Mouse (Mus musculus): ENCODE measurements around the gene Nr5a2.
"Not testable (repeated sequence)": the region's sequence is repeated elsewhere in the genome, so short reads cannot be mapped to it uniquely, and the experiment has no call there.

Nr5a2 gene

DNA sequence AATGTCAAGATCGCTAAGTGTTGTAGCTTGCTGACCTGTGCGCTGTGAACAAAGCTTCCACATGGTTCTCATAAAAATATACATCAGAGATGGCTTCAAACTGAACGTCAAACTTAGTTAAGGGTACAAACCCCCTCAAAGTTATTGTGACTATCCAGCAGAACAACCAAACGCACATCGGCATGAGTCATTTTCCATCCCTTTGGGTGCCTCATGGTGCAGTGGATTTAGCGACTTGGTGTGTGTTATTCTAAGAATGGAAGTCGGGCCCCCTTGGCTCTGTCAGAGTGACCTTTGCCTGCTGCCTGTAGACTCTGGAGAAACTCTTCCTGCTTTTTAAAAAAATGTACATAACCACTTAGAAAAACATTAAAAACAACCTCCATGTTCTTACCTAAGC, 119.7 kb downstream of the Nr5a2 start:
- no peak for DNase-seq (ENCODE audit: low read depth, low spot score)

DNA sequence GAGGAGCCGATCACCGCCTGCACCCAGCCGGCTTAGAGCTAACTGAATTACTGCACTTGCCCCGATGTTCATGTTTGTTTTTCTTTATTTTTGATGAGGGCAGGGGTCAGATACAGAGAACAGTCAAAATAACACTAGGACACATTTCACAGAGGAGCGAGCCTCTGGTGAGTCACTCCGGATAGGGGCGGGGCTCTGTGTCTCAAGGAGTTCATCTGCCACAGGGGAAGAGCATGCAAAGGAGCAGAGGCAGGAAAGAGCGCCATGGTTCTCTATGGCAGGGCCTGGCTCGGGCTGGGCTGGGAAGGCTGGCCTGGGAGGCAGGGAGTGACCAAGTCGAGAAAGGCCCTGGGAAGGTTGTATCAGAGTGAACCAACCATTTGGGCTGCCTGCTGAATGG, 121.0 kb downstream of the Nr5a2 start:
- DNase-seq (ENCODE audit: low read depth, low spot score) = no peak

DNA sequence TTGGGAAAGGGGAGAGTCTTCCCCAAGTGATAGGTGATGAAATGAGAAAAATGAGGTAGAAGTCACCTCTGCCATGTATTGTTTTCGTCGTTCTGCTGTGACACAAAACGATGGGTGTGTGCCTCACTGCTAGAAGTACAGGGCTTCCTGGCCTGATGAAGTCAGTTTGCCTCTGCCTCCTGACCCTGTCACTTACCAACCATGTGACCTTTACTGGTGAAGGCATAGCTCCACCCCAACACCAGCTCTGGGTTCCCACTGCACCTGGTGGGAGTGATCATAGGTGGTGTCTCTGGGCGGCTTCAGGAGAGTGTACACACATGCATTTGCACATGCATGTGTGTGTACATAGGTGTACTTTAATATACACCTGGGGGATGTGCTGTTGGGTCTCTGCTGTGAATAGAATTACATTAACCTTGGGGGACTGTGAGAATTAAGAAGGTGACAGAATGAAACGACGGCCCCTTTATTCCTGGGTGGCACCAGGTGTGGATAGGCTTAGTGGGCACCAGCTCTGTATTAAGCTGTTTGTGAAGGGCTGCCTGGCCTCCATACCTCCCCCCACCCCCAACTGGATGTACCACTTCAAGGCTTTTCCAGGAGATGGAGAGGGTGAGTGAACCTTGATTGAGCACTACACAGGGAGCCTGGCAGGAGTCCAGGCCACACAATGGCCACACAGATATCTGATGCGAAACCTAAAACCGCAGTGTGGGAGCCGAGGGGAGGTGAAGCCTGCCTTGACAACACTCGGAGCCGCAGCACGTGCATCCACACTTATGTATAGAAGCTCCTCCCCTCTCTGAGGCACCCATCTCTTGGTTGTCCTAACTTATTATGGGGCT, 127.7 kb downstream of the Nr5a2 start:
- DNase-seq (ENCODE audit: low read depth, low spot score) = no peak

DNA sequence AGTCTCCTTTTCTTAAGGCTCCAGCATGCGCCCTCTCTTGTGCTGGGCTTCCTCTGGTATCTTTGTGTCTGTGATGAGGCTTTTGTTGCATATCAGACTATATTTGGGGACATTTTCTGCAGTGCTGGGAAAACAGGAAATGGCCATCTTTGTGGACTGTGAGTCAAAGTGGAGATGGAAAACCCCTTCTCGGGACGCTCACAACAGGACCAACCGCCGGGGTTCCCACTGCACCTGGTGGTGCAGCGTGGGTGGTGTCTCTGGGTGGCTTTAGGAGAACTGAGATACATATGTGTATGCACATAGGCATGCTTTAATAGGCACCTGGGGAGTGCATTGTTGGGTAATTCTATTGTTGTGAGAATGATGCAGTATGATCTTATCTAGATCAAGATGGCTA, 129.3 kb downstream of the Nr5a2 start:
- DNase-seq (ENCODE audit: low read depth, low spot score) = no peak

DNA sequence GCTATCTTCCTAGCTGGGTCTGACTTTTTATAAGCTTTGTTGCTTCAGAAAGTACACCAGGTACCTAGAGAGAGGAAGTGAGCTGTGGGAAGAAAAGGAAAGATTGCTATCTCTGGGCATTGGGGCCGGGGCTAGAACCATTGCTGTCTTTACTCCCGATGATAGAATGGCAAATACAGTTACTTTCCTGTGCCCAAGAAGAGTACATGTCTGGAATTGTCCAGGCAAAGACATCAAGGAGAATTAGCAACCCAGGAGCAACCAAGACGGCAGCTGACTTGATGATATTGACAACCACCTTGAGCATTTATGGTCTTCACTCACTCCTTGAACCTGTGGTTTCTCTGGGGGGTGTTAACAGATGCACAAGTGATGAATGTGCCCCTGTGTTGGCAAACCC, 130.3 kb downstream of the Nr5a2 start:
- DNase-seq (ENCODE audit: low read depth, low spot score) = no peak

DNA sequence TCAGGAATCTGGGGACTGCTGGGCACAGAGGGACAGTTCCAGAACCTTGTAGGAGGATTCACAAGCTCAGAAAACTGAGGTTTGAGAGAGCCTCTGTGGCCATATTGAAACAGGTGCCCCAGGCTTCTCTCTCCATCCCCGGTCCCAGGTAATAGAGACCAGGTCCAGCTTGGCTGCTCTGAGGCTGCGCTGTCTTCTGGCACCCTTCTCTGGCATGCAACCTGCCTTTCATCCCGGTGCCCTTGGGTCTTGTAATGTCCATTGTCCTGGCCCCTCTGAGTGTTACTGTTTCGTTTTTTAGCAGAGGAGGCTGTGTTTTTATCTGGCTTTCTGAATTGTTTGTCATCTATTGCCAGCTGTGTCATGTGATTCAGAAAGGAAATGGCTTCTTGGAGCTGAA, 136.4 kb downstream of the Nr5a2 start:
- no peak for DNase-seq (ENCODE audit: low read depth, low spot score)

DNA sequence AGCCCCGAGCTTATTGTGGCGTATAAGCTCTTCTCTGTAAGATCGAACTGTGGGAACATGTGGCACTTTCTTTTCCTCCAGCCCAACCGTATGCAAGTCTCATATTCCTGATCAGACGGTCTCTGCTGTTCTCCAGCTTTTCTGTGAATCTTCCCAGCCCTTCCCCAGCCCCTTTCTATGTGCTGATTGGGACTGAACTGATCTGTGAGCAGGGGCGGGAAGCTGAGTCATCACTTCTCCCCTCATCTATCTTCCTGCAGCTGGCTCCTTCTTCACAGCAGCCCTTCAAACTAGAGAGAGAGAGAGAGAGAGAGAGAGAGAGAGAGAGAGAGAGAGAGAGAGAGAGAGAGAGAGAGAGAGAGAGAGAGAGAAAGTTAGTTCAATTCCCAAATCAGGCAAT, 159.6 kb downstream of the Nr5a2 start:
- no peak for DNase-seq (ENCODE audit: low read depth, low spot score)

DNA sequence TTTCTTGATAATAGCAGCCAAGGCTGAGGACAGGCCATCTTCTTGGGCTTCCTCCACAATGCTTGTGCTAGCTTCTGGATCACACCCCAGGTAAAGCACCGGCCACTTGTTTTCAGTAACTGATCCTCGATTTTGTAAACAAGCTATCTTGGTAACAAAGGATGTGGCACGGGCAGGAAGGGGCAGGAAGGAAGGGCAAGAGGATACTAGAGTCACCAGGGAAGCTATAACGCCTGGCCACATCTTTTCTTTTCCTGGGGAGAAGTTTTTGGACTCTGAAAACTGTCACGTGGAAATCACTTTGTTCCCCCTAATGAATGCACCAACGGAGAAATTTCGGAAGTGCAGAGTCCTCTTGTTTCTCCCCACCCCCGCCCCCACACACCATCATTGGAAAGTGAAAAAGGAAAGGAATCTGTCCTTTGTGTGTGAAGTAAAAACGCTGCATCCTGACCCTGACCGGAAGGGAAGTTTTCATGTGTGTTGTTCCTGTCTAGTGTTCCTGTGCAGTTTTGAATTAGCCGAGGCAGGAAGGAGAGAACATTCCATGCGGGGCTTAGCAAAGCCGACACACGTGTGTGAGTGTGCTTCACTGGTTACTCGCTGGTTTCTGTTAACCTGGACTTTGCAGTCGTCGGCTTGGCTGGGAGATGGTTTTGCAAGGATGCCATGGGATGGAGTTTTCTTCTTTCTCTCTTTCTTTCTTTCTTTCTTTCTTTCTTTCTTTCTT, 163.7 kb downstream of the Nr5a2 start:
- no peak for DNase-seq (ENCODE audit: low read depth, low spot score)

DNA sequence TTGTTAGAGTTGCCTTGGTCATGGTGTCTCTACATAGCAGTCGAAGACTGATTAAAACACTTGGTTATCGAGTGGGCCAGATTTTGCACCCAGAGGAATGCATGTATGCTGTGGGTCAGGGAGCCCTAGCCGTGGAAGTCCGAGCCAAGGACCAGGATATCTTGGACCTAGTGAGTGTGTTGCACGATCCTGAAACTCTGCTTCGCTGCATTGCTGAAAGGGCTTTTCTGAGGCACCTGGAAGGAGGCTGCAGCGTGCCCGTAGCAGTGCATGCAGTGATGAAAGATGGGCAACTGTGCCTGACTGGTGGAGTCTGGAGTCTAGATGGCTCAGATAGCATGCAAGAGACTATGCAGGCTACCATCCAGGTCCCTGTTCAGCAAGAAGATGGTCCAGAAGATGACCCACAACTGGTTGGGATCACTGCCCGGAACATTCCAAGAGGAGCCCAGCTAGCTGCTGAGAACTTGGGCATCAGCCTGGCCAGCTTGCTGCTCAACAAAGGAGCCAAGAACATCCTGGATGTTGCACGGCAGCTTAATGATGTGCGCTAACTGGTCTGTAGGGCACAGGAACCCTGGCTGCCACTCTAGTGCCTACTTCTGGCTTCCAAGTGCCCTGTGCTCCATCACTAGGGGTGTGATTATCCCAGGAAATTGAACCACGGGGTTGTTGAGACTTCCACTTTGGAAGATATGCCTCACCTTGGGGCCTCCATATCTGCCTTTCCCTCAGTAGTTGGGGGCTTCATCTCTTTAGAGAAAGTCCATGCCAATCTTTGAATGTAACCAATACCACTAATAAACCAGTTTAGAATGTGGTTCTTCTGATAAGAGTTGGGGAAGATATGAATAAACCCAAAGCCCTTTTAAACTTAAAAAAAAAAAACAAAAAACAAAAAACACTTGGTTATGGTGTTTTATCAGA, 167.0 kb downstream of the Nr5a2 start:
- DNase-seq (ENCODE audit: low read depth, low spot score) = not testable (repeated sequence)

Data from CD4-positive helper T cell, adult 2 months (primary cell).